Mouse (Mus musculus) kidney, adult 2 months (tissue): ENCODE measurements around the gene Prkcz.

Experiments
- CTCF ChIP-seq: fragments of 200-500 bp; conservative IDR thresholded peaks from 2 replicates; pipeline ENCODE4 v1.5.1; 2011; ENCODE audit warnings: low read depth, mild to moderate bottlenecking, control low read depth, low read length, moderate library complexity, mixed read lengths; ENCODE audit not compliant: insufficient read depth, insufficient read length
- POLR2A ChIP-seq: fragments of 200-500 bp; IDR thresholded peaks from one replicate; pipeline ENCODE4 v1.6.1; 2011; ENCODE audit warnings: low read depth, low read length, control low read depth

- TF ChIP-seq CTCF, result no peak
- no peak for TF ChIP-seq POLR2A
These were observed 127.3 kb downstream of the Prkcz start for GRCm38 (mm10) chr4:155233878-155234277.
